Mouse (Mus musculus): Measurements from ENCODE around the gene Cfap44. TPM values are rescaled to one million over a fixed set of nuclear protein-coding genes. Genes with fewer than 3 reads are reported as not detected.

Gene Cfap44
- polyA plus RNA-seq, 1 experiment from 2014 or later, result 0.69 TPM

- Histone ChIP-seq H3K9me3 (ENCODE audit: low read length) (no peaks in the 10 kb centered on the region), H3K4me2 (ENCODE audit: low read depth, low read length) (no peak overlapping the region), H3K27me3 (ENCODE audit: insufficient read depth, low read length) (no peaks in the 10 kb centered on the region), H3K36me3 (replicated peaks; ENCODE audit: insufficient read depth, low read length) (peaks cover 6% of the 10 kb centered on the region; the same call in 1 of the 2 replicates), H3K27ac (ENCODE audit: low read depth) (no peak overlapping the region), H3K9ac (replicated peaks) (no peak overlapping the region), H3K4me1 (ENCODE audit: insufficient read depth) (peaks cover 3% of the 10 kb centered on the region; the same call in 1 of the 2 replicates), H3K4me3 (ENCODE audit: low read depth, low read length) (no peak overlapping the region)
- TF ChIP-seq CTCF (IDR thresholded peaks at IDR 0.05; ENCODE audit: low read depth) (peak; percentile 82), EP300 (IDR thresholded peaks at IDR 0.05; ENCODE audit: low read depth) (no peak)
- DNase-seq, result no peak
- 80% methylated on average over 10 of the region's 10 CpGs for WGBS (ENCODE audit: insufficient replicate concordance)
- no peak for ATAC-seq
Observed at GRCm38 (mm10) chr16:44361921-44362890, 32.4 kb upstream of the Cfap44 start.

- 53% methylated on average over 7 of the region's 7 CpGs for WGBS (ENCODE audit: insufficient replicate concordance)
Observed at GRCm38 (mm10) chr16:44365522-44365921, 29.1 kb upstream of the Cfap44 start.

DNA sequence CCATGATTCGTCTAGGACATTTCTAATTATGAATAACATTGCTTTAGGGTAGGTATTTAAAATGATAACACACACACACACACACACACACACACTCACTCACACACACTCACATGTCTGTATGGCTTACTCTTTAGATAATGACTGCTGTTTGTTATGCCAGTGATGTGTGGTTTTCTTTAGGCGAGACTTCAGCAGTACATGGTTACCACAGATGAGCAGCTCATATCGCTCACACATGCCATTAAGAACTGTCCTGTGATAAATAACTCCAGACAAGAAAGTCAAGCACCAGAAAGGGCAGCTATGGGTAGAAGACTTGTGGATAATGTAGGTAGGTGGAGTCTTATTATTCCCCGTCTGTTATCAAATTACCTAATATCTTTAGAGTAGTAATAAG lies 19.1 kb upstream of the Cfap44 start:
- ATAC-seq (no peak), DNase-seq (no peak)
- H3K4me1 ChIP-seq (ENCODE audit: insufficient read depth), result no peaks in the 10 kb centered on the region
- no peaks in the 10 kb centered on the region for H3K9me3 ChIP-seq (ENCODE audit: low read length)
- no peak overlapping the region for H3K27ac ChIP-seq (ENCODE audit: low read depth)
- H3K27me3 ChIP-seq (ENCODE audit: insufficient read depth, low read length), result no peaks in the 10 kb centered on the region
- H3K9ac ChIP-seq (replicated peaks), result no peak overlapping the region
- no peak overlapping the region for H3K4me3 ChIP-seq (ENCODE audit: low read depth, low read length)
- WGBS (ENCODE audit: insufficient replicate concordance), result 68% methylated on average over 4 of the region's 4 CpGs
- TF ChIP-seq CTCF (IDR thresholded peaks at IDR 0.05; ENCODE audit: low read depth) (no peak), EP300 (IDR thresholded peaks at IDR 0.05; ENCODE audit: low read depth) (no peak)
- no peak overlapping the region for H3K4me2 ChIP-seq (ENCODE audit: low read depth, low read length)
- H3K36me3 ChIP-seq (replicated peaks; ENCODE audit: insufficient read depth, low read length), result peaks cover 24% of the 10 kb centered on the region

More at GRCm38 (mm10) chr16:44365522-44365921, 29.1 kb upstream of the Cfap44 start:
- no peaks in the 10 kb centered on the region for H3K27me3 ChIP-seq (ENCODE audit: insufficient read depth, low read length)
- no peak overlapping the region for H3K9ac ChIP-seq (replicated peaks)
- no peaks in the 10 kb centered on the region for H3K4me1 ChIP-seq (ENCODE audit: insufficient read depth)
- no peak for TF ChIP-seq EP300 (IDR thresholded peaks at IDR 0.05; ENCODE audit: low read depth)
- no peak for TF ChIP-seq CTCF (IDR thresholded peaks at IDR 0.05; ENCODE audit: low read depth)
- ATAC-seq (peak; percentile 70), DNase-seq (no peak)
- H3K9me3 ChIP-seq (ENCODE audit: low read length), result no peaks in the 10 kb centered on the region
- no peak overlapping the region for H3K4me2 ChIP-seq (ENCODE audit: low read depth, low read length)
- no peak overlapping the region for H3K27ac ChIP-seq (ENCODE audit: low read depth)
- H3K4me3 ChIP-seq (ENCODE audit: low read depth, low read length), result no peak overlapping the region
- H3K36me3 ChIP-seq (replicated peaks; ENCODE audit: insufficient read depth, low read length), result peaks cover 6% of the 10 kb centered on the region; the same call in 1 of the 2 replicates

DNA sequence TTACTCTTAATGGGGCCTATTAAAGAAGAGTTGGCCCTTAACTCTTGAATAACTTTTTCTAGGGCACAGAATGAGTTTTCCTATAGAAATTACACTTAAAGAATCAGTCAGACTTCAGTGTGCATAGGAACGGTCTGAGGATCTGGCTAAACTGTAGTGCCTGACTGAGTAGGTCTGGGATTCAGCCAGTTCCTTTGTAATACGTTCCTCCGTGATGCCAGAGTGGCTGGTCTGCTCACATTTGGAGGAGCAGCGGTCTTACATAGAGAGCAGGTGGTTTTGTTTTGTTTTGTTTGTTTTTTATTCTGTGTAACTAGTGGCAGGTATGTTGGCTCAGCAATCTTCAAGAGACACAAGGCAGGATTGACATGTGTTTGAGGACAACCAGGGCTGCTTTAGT lies 14.6 kb upstream of the Cfap44 start:
- WGBS (ENCODE audit: insufficient replicate concordance), result 82% methylated on average over 4 of the region's 4 CpGs
- ATAC-seq (no peak), DNase-seq (no peak)
- Histone ChIP-seq H3K4me3 (ENCODE audit: low read depth, low read length) (no peak overlapping the region), H3K27ac (ENCODE audit: low read depth) (no peak overlapping the region), H3K9me3 (ENCODE audit: low read length) (no peaks in the 10 kb centered on the region), H3K9ac (replicated peaks) (no peak overlapping the region), H3K36me3 (replicated peaks; ENCODE audit: insufficient read depth, low read length) (peaks cover 12% of the 10 kb centered on the region; the same call in 1 of the 2 replicates), H3K27me3 (ENCODE audit: insufficient read depth, low read length) (no peaks in the 10 kb centered on the region), H3K4me2 (ENCODE audit: low read depth, low read length) (no peak overlapping the region), H3K4me1 (ENCODE audit: insufficient read depth) (no peaks in the 10 kb centered on the region)
- TF ChIP-seq CTCF (IDR thresholded peaks at IDR 0.05; ENCODE audit: low read depth) (no peak), EP300 (IDR thresholded peaks at IDR 0.05; ENCODE audit: low read depth) (no peak)

GRCm38 (mm10) chr16:44381578-44381977 lies 13.0 kb upstream of the Cfap44 start:
- Histone ChIP-seq H3K4me3 (ENCODE audit: low read depth, low read length) (no peak overlapping the region), H3K27ac (ENCODE audit: low read depth) (no peak overlapping the region), H3K27me3 (ENCODE audit: insufficient read depth, low read length) (no peaks in the 10 kb centered on the region), H3K4me1 (ENCODE audit: insufficient read depth) (no peaks in the 10 kb centered on the region), H3K9me3 (ENCODE audit: low read length) (no peaks in the 10 kb centered on the region), H3K36me3 (replicated peaks; ENCODE audit: insufficient read depth, low read length) (peaks cover 12% of the 10 kb centered on the region; the same call in 1 of the 2 replicates), H3K4me2 (ENCODE audit: low read depth, low read length) (no peak overlapping the region), H3K9ac (replicated peaks) (no peak overlapping the region)
- WGBS (ENCODE audit: insufficient replicate concordance), result 81% methylated on average over 5 of the region's 5 CpGs
- no peak for TF ChIP-seq EP300 (IDR thresholded peaks at IDR 0.05; ENCODE audit: low read depth)
- TF ChIP-seq CTCF (IDR thresholded peaks at IDR 0.05; ENCODE audit: low read depth), result no peak
- no peak for DNase-seq
- no peak for ATAC-seq

- no peaks in the 10 kb centered on the region for H3K27me3 ChIP-seq (ENCODE audit: insufficient read depth, low read length)
- H3K36me3 ChIP-seq (replicated peaks; ENCODE audit: insufficient read depth, low read length), result peaks cover 12% of the 10 kb centered on the region; the same call in 1 of the 2 replicates
- H3K4me1 ChIP-seq (ENCODE audit: insufficient read depth), result no peaks in the 10 kb centered on the region
- H3K4me3 ChIP-seq (ENCODE audit: low read depth, low read length), result no peak overlapping the region
- no peak overlapping the region for H3K9ac ChIP-seq (replicated peaks)
- TF ChIP-seq CTCF (IDR thresholded peaks at IDR 0.05; ENCODE audit: low read depth) (no peak), EP300 (IDR thresholded peaks at IDR 0.05; ENCODE audit: low read depth) (no peak)
- no peak overlapping the region for H3K27ac ChIP-seq (ENCODE audit: low read depth)
- 74% methylated on average over 2 of the region's 2 CpGs for WGBS (ENCODE audit: insufficient replicate concordance)
- no peak overlapping the region for H3K4me2 ChIP-seq (ENCODE audit: low read depth, low read length)
- no peaks in the 10 kb centered on the region for H3K9me3 ChIP-seq (ENCODE audit: low read length)
- ATAC-seq (no peak), DNase-seq (no peak)
Observed at GRCm38 (mm10) chr16:44383549-44383948, 11.0 kb upstream of the Cfap44 start.
